Mouse (Mus musculus) embryonic facial prominence, embryonic 12.5 days (tissue): Measurements from ENCODE around the gene Cfap126. TPM values are rescaled to one million over a fixed set of nuclear protein-coding genes. Genes with fewer than 3 reads are reported as not detected.
"Not testable (repeated sequence)": the region's sequence is repeated elsewhere in the genome, so short reads cannot be mapped to it uniquely, and the experiment has no call there.

Source experiments
- ATAC-seq: fragments of 200-750 bp; cut with Nextera tagmentation; 2 replicates; pipeline ENCODE4 v1.8.0; 2017; ENCODE audit not compliant: insufficient number of reproducible peaks, insufficient read depth, low FRiP score, low TSS enrichment
- H3K27ac ChIP-seq: fragments of 300-500 bp; sonication (generic); 2 replicates; pipeline ENCODE4 v1.5.1; 2016; ENCODE audit warnings: mild to moderate bottlenecking
- H3K27me3 ChIP-seq: fragments of 300-500 bp; sonication (generic); 2 replicates; pipeline ENCODE4 v1.6.1; 2016; ENCODE audit warnings: mild to moderate bottlenecking, moderate library complexity
- H3K36me3 ChIP-seq: fragments of 300-500 bp; sonication (generic); 2 replicates; pipeline ENCODE4 v1.6.1; 2016; ENCODE audit warnings: mild to moderate bottlenecking
- H3K4me1 ChIP-seq: fragments of 300-500 bp; sonication (generic); 2 replicates; pipeline ENCODE4 v1.6.1; 2016
- H3K4me2 ChIP-seq: fragments of 300-500 bp; sonication (generic); replicated peaks from 2 replicates; pipeline ENCODE4 v1.6.1; 2016; ENCODE audit warnings: mild to moderate bottlenecking, moderate library complexity
- H3K4me3 ChIP-seq: fragments of 300-500 bp; sonication (generic); 2 replicates; pipeline ENCODE4 v1.5.1; 2016; ENCODE audit warnings: mild to moderate bottlenecking
- H3K9ac ChIP-seq: fragments of 300-500 bp; sonication (generic); 2 replicates; pipeline ENCODE4 v1.6.1; 2016; ENCODE audit warnings: mild to moderate bottlenecking, moderate library complexity
- H3K9me3 ChIP-seq: fragments of 300-500 bp; sonication (generic); 2 replicates; pipeline ENCODE4 v1.6.1; 2016; ENCODE audit warnings: mild to moderate bottlenecking, moderate library complexity
- WGBS: fragments of 180-500 bp; shearing (Covaris S2); methylation state at CpG from one replicate; pipeline ENCODE4 v1.1.7; 2016; 5-methylcytosine and 5-hydroxymethylcytosine counted together
- polyA plus RNA-seq: library from polyadenylated mRNA; unstranded; fragments of >200 nt; fragmentation: Nextera tagmentation; extraction: Ambion mirVana; gene quantifications from 2 replicates; pipeline ENCODE4 v1.2.1, GENCODE M21; 2016

Cfap126 gene
- polyA plus RNA-seq = 1.4 and 1.8 TPM in 2 replicates

DNA sequence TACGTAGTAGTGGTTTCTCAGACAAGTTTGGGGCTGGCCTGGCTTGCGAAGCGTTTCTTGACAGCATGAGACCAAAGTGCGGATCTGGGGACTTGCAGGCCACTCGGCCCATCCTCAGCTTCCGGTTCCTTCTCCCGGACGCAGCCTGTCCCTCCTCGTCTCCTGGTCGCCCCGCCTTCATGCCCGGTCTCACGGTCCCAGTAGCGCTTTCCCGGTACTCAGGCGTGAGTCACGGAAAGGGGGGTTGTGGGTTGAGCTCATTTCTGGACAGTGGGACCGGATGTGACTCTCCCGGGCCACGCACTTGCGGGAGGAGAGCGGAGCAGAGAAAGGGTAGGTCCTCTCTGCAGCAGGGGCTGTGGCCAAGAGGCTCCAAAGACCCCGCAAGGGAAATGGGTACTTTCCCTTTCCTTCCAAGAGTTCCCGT lies at the start of gene Cfap126:
Cfap126 (plus strand) TSS at position 46 of the 427 bp plus-strand sequence.
- H3K4me3 ChIP-seq = peak within 1 kb of the TSS; percentile 55
- no peaks in the 10 kb centered on the region for H3K27me3 ChIP-seq
- H3K9me3 ChIP-seq = no peaks in the 10 kb centered on the region
- peak within 1 kb of the TSS; percentile 63 for H3K27ac ChIP-seq
- H3K4me1 ChIP-seq = peaks cover 5% of the 10 kb centered on the region; the same call in 1 of the 2 replicates
- WGBS = under 1% methylated on average over 24 of the region's 24 CpGs
- no peaks in the 10 kb centered on the region for H3K36me3 ChIP-seq
- peak within 1 kb of the TSS; percentile 63 for H3K9ac ChIP-seq
- peak; percentile 3; the same call in 1 of the 2 replicates for ATAC-seq
- H3K4me2 ChIP-seq = peak within 1 kb of the TSS; percentile 71

GRCm38 (mm10) chr1:171064491-171065242 lies 49.1 kb upstream of the Cfap126 start, which contains the start of gene Fcgr3:
TSS of gene Fcgr3 (minus strand) at chr1:171064935.
- H3K27me3 ChIP-seq = peaks cover 37% of the 10 kb centered on the region
- H3K4me2 ChIP-seq = peak within 1 kb of the TSS; percentile 44
- H3K4me1 ChIP-seq, H3K9me3 ChIP-seq, H3K27ac ChIP-seq, H3K36me3 ChIP-seq, H3K9ac ChIP-seq: not testable (repeated sequence)
- H3K4me3 ChIP-seq = peak within 1 kb of the TSS; percentile 37
- peak; percentile 66 for ATAC-seq
- WGBS = 1% methylated on average over 44 of the region's 75 CpGs

DNA sequence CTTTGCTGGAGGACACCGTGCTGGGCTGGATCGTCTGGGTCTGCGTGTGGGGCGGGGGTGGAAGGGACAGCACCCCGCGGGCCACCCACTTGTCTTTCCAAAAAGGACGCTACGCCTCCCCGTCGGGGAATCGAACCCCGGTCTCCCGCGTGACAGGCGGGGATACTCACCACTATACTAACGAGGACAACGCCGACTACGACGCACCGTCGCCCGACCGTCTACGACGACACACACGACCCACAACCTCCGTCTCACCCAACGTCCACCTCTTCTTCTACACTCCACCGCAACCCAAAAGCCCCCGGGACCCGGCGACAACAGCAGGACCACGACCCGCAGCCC lies 48.5 kb upstream of the Cfap126 start:
- ATAC-seq = peak; percentile 14
- WGBS = under 1% methylated on average over 24 of the region's 35 CpGs
- H3K27me3 ChIP-seq = peaks cover 41% of the 10 kb centered on the region

DNA sequence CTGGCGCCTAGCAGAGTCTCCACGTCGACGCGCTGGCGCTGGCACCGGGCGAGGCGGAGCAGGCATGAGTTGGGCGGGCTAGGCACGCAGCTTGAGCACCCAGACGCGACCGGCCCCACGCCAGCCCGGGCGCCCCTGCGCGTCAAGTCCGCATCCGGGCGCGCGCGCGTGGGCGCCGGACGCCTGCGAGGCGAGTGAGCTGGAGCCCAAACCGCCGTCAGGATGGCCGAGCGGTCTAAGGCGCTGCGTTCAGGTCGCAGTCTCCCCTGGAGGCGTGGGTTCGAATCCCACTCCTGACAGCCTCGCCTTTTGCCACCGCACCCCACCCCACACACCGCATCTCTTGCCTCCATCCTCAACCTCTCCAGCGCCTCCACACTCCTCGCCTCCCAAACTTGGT lies 48.0 kb upstream of the Cfap126 start:
- not testable (repeated sequence) for H3K36me3 ChIP-seq, H3K27ac ChIP-seq, H3K9me3 ChIP-seq, H3K9ac ChIP-seq, H3K4me1 ChIP-seq
- Histone ChIP-seq H3K27me3 (peaks cover 42% of the 10 kb centered on the region), H3K4me2 (peak overlapping the region; percentile 42), H3K4me3 (peak overlapping the region; percentile 31)
- WGBS = 5% methylated on average over 32 of the region's 45 CpGs
- ATAC-seq = peak; percentile 15; the same call in 1 of the 2 replicates

More for the DNA sequence above, 48.5 kb upstream of the Cfap126 start:
- Histone ChIP-seq H3K4me2 (peak overlapping the region; percentile 44), H3K4me3 (peak overlapping the region; percentile 37)
- H3K27ac ChIP-seq, H3K9me3 ChIP-seq, H3K36me3 ChIP-seq, H3K9ac ChIP-seq, H3K4me1 ChIP-seq: not testable (repeated sequence)

- peak; percentile 9; the same call in 1 of the 2 replicates for ATAC-seq
- peaks cover 48% of the 10 kb centered on the region for H3K27me3 ChIP-seq
Observed at GRCm38 (mm10) chr1:171066583-171066982, 47.1 kb upstream of the Cfap126 start.

DNA sequence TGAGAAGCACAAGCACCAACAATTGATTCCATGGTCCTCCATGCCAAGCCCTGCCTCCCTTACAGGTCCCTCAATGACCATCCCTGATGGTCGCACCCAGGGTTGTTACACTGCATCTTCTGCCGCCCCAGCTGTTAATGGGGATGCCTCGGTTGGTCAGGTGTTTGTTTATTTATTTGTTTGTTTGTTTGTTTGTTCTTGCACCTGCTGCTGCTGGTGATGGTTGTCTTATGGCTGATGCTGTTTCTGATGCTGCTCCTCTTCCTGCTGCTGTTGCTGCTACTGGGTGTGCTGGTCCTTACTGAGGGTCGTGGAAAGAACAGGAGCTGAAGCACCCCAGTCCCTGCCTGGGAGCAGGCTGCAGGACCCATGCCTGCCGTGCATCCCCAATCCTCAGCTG lies 45.8 kb upstream of the Cfap126 start:
- H3K4me2 ChIP-seq, H3K36me3 ChIP-seq, H3K4me1 ChIP-seq, H3K4me3 ChIP-seq, H3K9me3 ChIP-seq, H3K27ac ChIP-seq, H3K9ac ChIP-seq, ATAC-seq: not testable (repeated sequence)
- 42% methylated on average over 5 of the region's 5 CpGs for WGBS
- H3K27me3 ChIP-seq = peaks cover 46% of the 10 kb centered on the region

More at GRCm38 (mm10) chr1:171066583-171066982, 47.1 kb upstream of the Cfap126 start:
- not testable (repeated sequence) for H3K4me2 ChIP-seq, H3K9ac ChIP-seq, H3K9me3 ChIP-seq, H3K36me3 ChIP-seq, H3K27ac ChIP-seq, H3K4me3 ChIP-seq, H3K4me1 ChIP-seq
- 36% methylated on average over 4 of the region's 10 CpGs for WGBS

- peaks cover 42% of the 10 kb centered on the region for H3K27me3 ChIP-seq
- 61% methylated on average over 3 of the region's 3 CpGs for WGBS
- not testable (repeated sequence) for H3K4me2 ChIP-seq, H3K9ac ChIP-seq, H3K27ac ChIP-seq, H3K36me3 ChIP-seq, H3K9me3 ChIP-seq, H3K4me1 ChIP-seq, H3K4me3 ChIP-seq, ATAC-seq
Observed at GRCm38 (mm10) chr1:171069508-171069907, 44.2 kb upstream of the Cfap126 start.

DNA sequence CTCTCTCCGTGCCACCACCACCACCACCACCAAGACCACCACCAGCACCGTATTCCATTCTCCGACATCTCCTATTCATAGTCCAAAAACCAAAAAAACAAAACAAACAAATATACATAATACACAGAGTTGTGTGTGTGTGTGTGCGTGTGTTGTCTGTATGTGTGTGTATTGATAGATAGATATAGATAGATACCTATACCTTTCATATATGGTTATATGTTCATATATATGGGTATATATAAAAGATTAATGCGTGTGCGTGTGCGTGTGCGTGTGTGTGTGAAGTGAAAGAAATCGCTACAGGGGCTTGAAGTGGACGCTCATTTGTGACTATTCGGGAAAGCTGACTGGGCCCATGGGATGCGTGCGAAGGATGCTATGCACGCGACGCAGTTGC lies 42.8 kb upstream of the Cfap126 start:
- H3K4me3 ChIP-seq = not testable (repeated sequence)

DNA sequence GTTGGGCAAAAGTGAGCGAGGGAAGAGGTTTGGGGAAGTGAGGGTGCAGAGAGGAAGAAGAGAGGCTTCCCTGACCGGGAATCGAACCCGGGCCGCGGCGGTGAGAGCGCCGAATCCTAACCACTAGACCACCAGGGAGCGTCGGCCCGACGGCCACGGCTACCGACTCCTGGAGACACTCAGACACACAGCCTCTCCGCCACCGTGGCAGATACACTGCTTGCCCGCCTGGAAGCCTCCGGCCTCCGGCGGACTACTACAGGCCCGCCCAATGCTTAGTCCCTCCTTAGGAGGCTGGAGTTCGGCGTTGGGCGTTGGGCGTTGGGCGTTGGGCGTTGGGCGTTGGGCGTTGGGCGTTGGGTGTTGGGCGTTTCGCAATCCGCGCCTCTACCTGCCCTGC lies 42.0 kb upstream of the Cfap126 start:
- H3K4me2 ChIP-seq, H3K9ac ChIP-seq, H3K27ac ChIP-seq, H3K4me3 ChIP-seq, H3K36me3 ChIP-seq, H3K4me1 ChIP-seq, H3K9me3 ChIP-seq: not testable (repeated sequence)
- H3K27me3 ChIP-seq = peaks cover 33% of the 10 kb centered on the region
- no CpG with 5 or more reads among the region's 35 CpGs for WGBS
- ATAC-seq = peak; percentile 11; the same call in 1 of the 2 replicates

More for the DNA sequence above, 42.8 kb upstream of the Cfap126 start:
- not testable (repeated sequence) for ATAC-seq, H3K4me1 ChIP-seq, H3K9ac ChIP-seq, H3K9me3 ChIP-seq, H3K36me3 ChIP-seq, H3K4me2 ChIP-seq, H3K27ac ChIP-seq
- WGBS = 22% methylated on average over 16 of the region's 16 CpGs
- peaks cover 38% of the 10 kb centered on the region for H3K27me3 ChIP-seq

GRCm38 (mm10) chr1:171072217-171072616 lies 41.5 kb upstream of the Cfap126 start:
- H3K4me1 ChIP-seq, H3K36me3 ChIP-seq, H3K27ac ChIP-seq, H3K4me3 ChIP-seq, H3K9ac ChIP-seq, H3K9me3 ChIP-seq, H3K4me2 ChIP-seq: not testable (repeated sequence)
- H3K27me3 ChIP-seq = peaks cover 35% of the 10 kb centered on the region
- no CpG with 5 or more reads among the region's 45 CpGs for WGBS
- 0 out of 2 replicates have a peak, but pooled peaks have one; percentile 22 for ATAC-seq

DNA sequence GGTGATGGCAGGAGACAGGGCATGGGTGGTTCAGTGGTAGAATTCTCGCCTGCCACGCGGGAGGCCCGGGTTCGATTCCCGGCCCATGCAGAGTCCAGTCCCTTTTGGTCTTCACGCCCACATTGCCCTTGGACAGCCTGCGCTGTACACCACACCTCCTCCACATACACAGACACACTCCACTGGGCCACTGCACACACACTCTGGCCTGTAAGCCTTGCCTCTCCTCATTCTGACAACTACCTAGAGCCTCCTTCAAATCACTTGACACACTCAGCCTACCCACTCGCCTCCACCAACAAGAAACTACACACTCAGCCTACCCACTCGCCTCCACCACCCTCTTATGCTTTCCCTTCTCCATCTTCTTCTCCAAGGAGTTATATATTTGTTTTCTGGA lies 39.4 kb upstream of the Cfap126 start:
- not testable (repeated sequence) for H3K4me3 ChIP-seq, H3K9ac ChIP-seq, ATAC-seq, H3K27ac ChIP-seq, H3K4me2 ChIP-seq, H3K4me1 ChIP-seq, H3K9me3 ChIP-seq, H3K36me3 ChIP-seq
- 12% methylated on average over 5 of the region's 10 CpGs for WGBS
- H3K27me3 ChIP-seq = peaks cover 43% of the 10 kb centered on the region

DNA sequence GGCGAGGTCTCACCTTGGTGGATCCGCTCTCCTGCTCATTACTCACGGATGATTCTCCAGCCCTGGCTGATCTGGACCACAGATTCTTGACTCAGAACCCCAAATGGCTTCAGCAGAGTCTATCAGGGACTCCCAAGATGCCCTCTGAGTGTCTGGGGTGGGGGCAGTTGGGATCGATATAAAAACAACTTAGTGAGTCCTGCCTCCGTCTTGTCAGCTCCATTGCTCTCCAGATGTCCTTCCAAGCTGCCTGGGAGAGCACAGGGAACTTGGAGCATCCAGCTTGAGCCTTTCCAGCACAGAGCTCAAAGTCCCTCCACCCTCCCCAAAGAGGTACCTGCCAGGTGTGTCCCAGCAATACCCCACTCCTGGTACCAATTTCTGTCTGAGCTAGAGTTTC lies 37.5 kb upstream of the Cfap126 start:
- H3K4me1 ChIP-seq, ATAC-seq, H3K4me2 ChIP-seq, H3K4me3 ChIP-seq, H3K9me3 ChIP-seq, H3K9ac ChIP-seq, H3K36me3 ChIP-seq, H3K27ac ChIP-seq: not testable (repeated sequence)
- H3K27me3 ChIP-seq = peaks cover 31% of the 10 kb centered on the region
- 67% methylated on average over 5 of the region's 5 CpGs for whole genome bisulfite sequencing
